Mouse (Mus musculus): ENCODE measurements around the gene Cyp2d22. TPM values are rescaled to one million over a fixed set of nuclear protein-coding genes. Genes with fewer than 3 reads are reported as not detected.

Cyp2d22 gene
- total RNA-seq, 4 experiments from 2014 or later = 46.4 to 55.0 (median 53.4) TPM

Small RNAs within 50 kb of the gene (microRNA-seq; reads per million reads assigned to microRNA genes)
- gene Gm25990 (0 reads per million in 2 experiments), gene Gm27331 (0 reads per million in 2 experiments), gene Mir7684 (0 reads per million in 2 experiments)

Other genes with a start within 250 kb of the Cyp2d22 start
- 100 to 1,000 TPM; 175 to 214 (median 189) TPM for gene Srebf2, start 233.1 kb downstream of the Cyp2d22 start, total RNA-seq (2022)
- gene Shisa8, start 167.4 kb downstream of the Cyp2d22 start, total RNA-seq (2022) = 1 to 10 TPM; 1.6 to 3.5 (median 2.0) TPM
- gene Tnfrsf13c, start 155.9 kb downstream of the Cyp2d22 start, total RNA-seq (2022) = under 1 TPM in 2 of 4 experiments, not detected in 2; 0.69 to 0.80 TPM
- 1 to 10 TPM; 2.6 to 4.8 (median 4.4) TPM for gene Cenpm, start 135.5 kb downstream of the Cyp2d22 start, total RNA-seq (2022)
- gene 1500009C09Rik, start 127.9 kb downstream of the Cyp2d22 start, total RNA-seq (2022) = 100 to 1,000 TPM in 3 of 4 experiments, 10 to 100 TPM in 1; 91.7 to 112 (median 104) TPM
- gene Sept3, start 105.4 kb downstream of the Cyp2d22 start, total RNA-seq (2022) = 100 to 1,000 TPM; 583 to 608 (median 584) TPM
- not detected for gene Wbp2nl, start 81.3 kb downstream of the Cyp2d22 start, total RNA-seq (2022)
- gene Naga, start 41.3 kb downstream of the Cyp2d22 start, total RNA-seq (2022) = 10 to 100 TPM; 33.0 to 56.7 (median 43.1) TPM
- gene Pheta2, start 41.3 kb downstream of the Cyp2d22 start, total RNA-seq (2022) = 1 to 10 TPM in 1 of 4 experiments, under 1 TPM in 3; 0.22 to 1.2 (median 0.32) TPM
- gene Smdt1, start 41.3 kb downstream of the Cyp2d22 start, total RNA-seq (2022) = 100 to 1,000 TPM; 123 to 145 (median 138) TPM
- gene Ndufa6, start 25.9 kb downstream of the Cyp2d22 start, total RNA-seq (2022) = 100 to 1,000 TPM; 177 to 207 (median 191) TPM
- gene Cyp2d11, start 13.8 kb upstream of the Cyp2d22 start, total RNA-seq (2022) = under 1 TPM in 1 of 4 experiments, not detected in 3; 0.45 TPM
- 1 to 10 TPM in 2 of 4 experiments, under 1 TPM in 1, not detected in 1; 0.41 to 1.2 (median 1.0) TPM for gene Cyp2d10, start 26.9 kb upstream of the Cyp2d22 start, total RNA-seq (2022)
- under 1 TPM in 1 of 4 experiments, not detected in 3; 0.29 TPM for gene Cyp2d9, start 53.2 kb upstream of the Cyp2d22 start, total RNA-seq (2022)
- gene Cyp2d12, start 174.8 kb upstream of the Cyp2d22 start, total RNA-seq (2022) = not detected
- not detected for gene Cyp2d34, start 240.7 kb upstream of the Cyp2d22 start, total RNA-seq (2022)

Measured in layer of hippocampus, adult 8-10 months (tissue).